Mouse (Mus musculus): ENCODE measurements at regions not wholly inside any gene's neighbourhood (a gene's known extent, or its start where the extent isn't known, plus 50 kb on each side); places are given as distances from the start of the nearest gene placed in this dataset.

- DNase-seq (ENCODE audit: low read depth, low spot score): no peak
These were observed 80.8 kb downstream of the Plekhb2 start for GRCm38 (mm10) chr1:34930571-34930970.

GRCm38 (mm10) chr1:34943196-34943595 lies 93.4 kb downstream of the Plekhb2 start:
- no peak for DNase-seq (ENCODE audit: low read depth, low spot score)

GRCm38 (mm10) chr1:34961633-34962507 lies 112.1 kb downstream of the Plekhb2 start:
- peak; percentile 14 for DNase-seq (ENCODE audit: low read depth, low spot score)

- DNase-seq (ENCODE audit: low read depth, low spot score): no peak
These were observed 112.7 kb downstream of the Plekhb2 start for GRCm38 (mm10) chr1:34962508-34962885.

GRCm38 (mm10) chr1:34974801-34975200 lies 125.0 kb downstream of the Plekhb2 start:
- DNase-seq (ENCODE audit: low read depth, low spot score): no peak

- DNase-seq (ENCODE audit: low read depth, low spot score): no peak
These were observed 128.4 kb downstream of the Plekhb2 start for GRCm38 (mm10) chr1:34978156-34978555.

GRCm38 (mm10) chr1:34979350-34979749 lies 129.6 kb downstream of the Plekhb2 start:
- DNase-seq (ENCODE audit: low read depth, low spot score): no peak

GRCm38 (mm10) chr1:34981934-34982333 lies 132.2 kb downstream of the Plekhb2 start:
- no peak for DNase-seq (ENCODE audit: low read depth, low spot score)

GRCm38 (mm10) chr1:34982966-34983365 lies 133.2 kb downstream of the Plekhb2 start:
- DNase-seq (ENCODE audit: low read depth, low spot score): no peak

- DNase-seq (ENCODE audit: low read depth, low spot score): no peak
These were observed 137.1 kb downstream of the Plekhb2 start for GRCm38 (mm10) chr1:34986861-34987260.

- DNase-seq (ENCODE audit: low read depth, low spot score): no peak
These were observed 138.0 kb downstream of the Plekhb2 start for GRCm38 (mm10) chr1:34987650-34988221.

GRCm38 (mm10) chr1:34988225-34988624 lies 138.4 kb downstream of the Plekhb2 start:
- DNase-seq (ENCODE audit: low read depth, low spot score): peak; percentile 14

GRCm38 (mm10) chr1:35000801-35001200 lies 151.0 kb downstream of the Plekhb2 start:
- no peak for DNase-seq (ENCODE audit: low read depth, low spot score)

GRCm38 (mm10) chr1:35017471-35017870 lies 167.7 kb downstream of the Plekhb2 start:
- DNase-seq (ENCODE audit: low read depth, low spot score): peak; percentile 33

- peak; percentile 17 for DNase-seq (ENCODE audit: low read depth, low spot score)
These were observed 182.8 kb downstream of the Plekhb2 start for GRCm38 (mm10) chr1:35032619-35033018.

GRCm38 (mm10) chr1:35072811-35073210 lies 223.0 kb downstream of the Plekhb2 start:
- DNase-seq (ENCODE audit: low read depth, low spot score): no peak

- no peak for DNase-seq (ENCODE audit: low read depth, low spot score)
These were observed 245.1 kb downstream of the Plekhb2 start for GRCm38 (mm10) chr1:35094873-35095272.

- no peak for DNase-seq (ENCODE audit: low read depth, low spot score)
These were observed 246.0 kb downstream of the Plekhb2 start for GRCm38 (mm10) chr1:35095785-35096184.

- DNase-seq (ENCODE audit: low read depth, low spot score): no peak
These were observed 256.9 kb downstream of the Plekhb2 start for GRCm38 (mm10) chr1:35106665-35107064.

GRCm38 (mm10) chr1:35109801-35110200 lies 260.0 kb downstream of the Plekhb2 start:
- no peak for DNase-seq (ENCODE audit: low read depth, low spot score)

- DNase-seq (ENCODE audit: low read depth, low spot score): no peak
These were observed 265.7 kb downstream of the Plekhb2 start for GRCm38 (mm10) chr1:35115521-35115920.

GRCm38 (mm10) chr1:35137907-35138306 lies 288.1 kb downstream of the Plekhb2 start:
- DNase-seq (ENCODE audit: low read depth, low spot score): no peak

- DNase-seq (ENCODE audit: low read depth, low spot score): no peak
These were observed 299.3 kb downstream of the Plekhb2 start for GRCm38 (mm10) chr1:35149036-35149435.
